Mouse (Mus musculus) heart, postnatal 0 days (tissue): ENCODE results near the gene Xylt1. TPM values are rescaled to one million over a fixed set of nuclear protein-coding genes. Genes with fewer than 3 reads are reported as not detected.

ENCODE experiments used
- ATAC-seq: fragments of 200-750 bp; cut with Nextera tagmentation; 2 replicates; pipeline ENCODE4 v1.8.0; 2017; ENCODE audit warnings: low read depth, moderate number of reproducible peaks, moderate library complexity; ENCODE audit not compliant: insufficient read depth
- DNase-seq: peaks from one replicate; pipeline ENCODE4 v3.0.0-alpha.2; 2016; ENCODE audit warnings: low spot score
- H3K27ac ChIP-seq: fragments of 300-500 bp; sonication (generic); 2 replicates; pipeline ENCODE4 v1.5.1; 2014; ENCODE audit warnings: low read depth, mild to moderate bottlenecking
- H3K27me3 ChIP-seq: fragments of 300-500 bp; sonication (generic); 2 replicates; pipeline ENCODE4 v1.6.1; 2014; ENCODE audit warnings: low read length, mixed read lengths; ENCODE audit not compliant: control insufficient read depth, insufficient read depth
- H3K36me3 ChIP-seq: fragments of 300-500 bp; sonication (generic); replicated peaks from 2 replicates; pipeline ENCODE4 v1.6.1; 2014; ENCODE audit warnings: low read length, mixed read lengths; ENCODE audit not compliant: control insufficient read depth, insufficient read depth
- H3K4me1 ChIP-seq: fragments of 300-500 bp; sonication (generic); 2 replicates; pipeline ENCODE4 v1.6.1; 2014; ENCODE audit warnings: antibody characterized with exemption; ENCODE audit not compliant: control insufficient read depth, insufficient read depth
- H3K4me2 ChIP-seq: fragments of 300-500 bp; sonication (generic); 2 replicates; pipeline ENCODE4 v1.6.1; 2014; ENCODE audit warnings: low read depth, mild to moderate bottlenecking, low read length, moderate library complexity
- H3K4me3 ChIP-seq: fragments of 300-500 bp; sonication (generic); 2 replicates; pipeline ENCODE4 v1.5.1; 2014; ENCODE audit warnings: low read depth, low read length
- H3K9ac ChIP-seq: fragments of 300-500 bp; sonication (generic); replicated peaks from 2 replicates; pipeline ENCODE4 v1.6.1; 2014; ENCODE audit warnings: low read depth, low read length, mixed read lengths
- H3K9me3 ChIP-seq: fragments of 300-500 bp; sonication (generic); replicated peaks from 2 replicates; pipeline ENCODE4 v1.6.1; 2016; ENCODE audit warnings: low read length; ENCODE audit not compliant: control insufficient read depth
- CTCF ChIP-seq: IDR thresholded peaks from 2 replicates; pipeline ENCODE4 v1.5.1; 2016; ENCODE audit warnings: antibody characterized with exemption, control low read depth, low read depth
- EP300 ChIP-seq: IDR thresholded peaks from 2 replicates; pipeline ENCODE4 v1.6.1; 2016; ENCODE audit warnings: antibody characterized with exemption, low read depth
- WGBS: fragments of 180-500 bp; shearing (Covaris S2); extraction: QIAGEN DNeasy Blood & Tissue Kit; methylation state at CpG from one replicate; pipeline ENCODE4 v1.1.7; 2014; 5-methylcytosine and 5-hydroxymethylcytosine counted together
- polyA plus RNA-seq: library from polyadenylated mRNA; unstranded; fragments of >200 nt; fragmentation: Nextera tagmentation; extraction: Ambion mirVana; gene quantifications from 2 replicates; pipeline ENCODE4 v1.2.1, GENCODE M21; 2015
- total RNA-seq: library from RNA; depleted of rRNA; stranded (reverse); fragments of >200 nt; gene quantifications from 2 replicates; pipeline ENCODE4 v1.2.3, GENCODE M21; 2014; ENCODE audit warnings: low replicate concordance; rRNA removed

The Xylt1 gene
- total RNA-seq (1.7 and 8.9 TPM in 2 replicates), polyA plus RNA-seq (0.36 and 0.40 TPM in 2 replicates)

- Histone ChIP-seq H3K9ac (peak within 1 kb of the TSS; percentile 66), H3K27me3 (peaks cover 15% of the 10 kb centered on the region), H3K9me3 (no peaks in the 10 kb centered on the region), H3K4me1 (no peaks in the 10 kb centered on the region), H3K4me2 (peak within 1 kb of the TSS; percentile 95), H3K4me3 (peak within 1 kb of the TSS; percentile 90), H3K36me3 (no peaks in the 10 kb centered on the region), H3K27ac (peak within 1 kb of the TSS; percentile 61)
- under 1% methylated on average over 46 of the region's 69 CpGs for WGBS
- DNase-seq (peak; percentile 58), ATAC-seq (peak; percentile 80)
- no peak for TF ChIP-seq CTCF
- TF ChIP-seq EP300: no peak
These were observed at the start of gene Xylt1 for GRCm38 (mm10) chr7:117380418-117381187. Gene Xylt1 (plus strand): TSS chr7:117380979.

GRCm38 (mm10) chr7:117333936-117334335, 46.8 kb upstream of the Xylt1 start:
- WGBS: 74% methylated on average over 5 of the region's 5 CpGs
- H3K9ac ChIP-seq: no peak overlapping the region
- ATAC-seq: no peak
- no peaks in the 10 kb centered on the region for H3K36me3 ChIP-seq
- no peak overlapping the region for H3K27ac ChIP-seq
- H3K4me1 ChIP-seq: no peaks in the 10 kb centered on the region
- TF ChIP-seq CTCF (no peak), EP300 (no peak)
- H3K27me3 ChIP-seq: no peaks in the 10 kb centered on the region
- H3K4me3 ChIP-seq: no peak overlapping the region
- H3K4me2 ChIP-seq: no peak overlapping the region
- DNase-seq: no peak
- no peaks in the 10 kb centered on the region for H3K9me3 ChIP-seq

GRCm38 (mm10) chr7:117356316-117356715, 24.5 kb upstream of the Xylt1 start:
- Histone ChIP-seq H3K9ac (no peak overlapping the region), H3K27ac (no peak overlapping the region), H3K27me3 (no peaks in the 10 kb centered on the region), H3K4me2 (no peak overlapping the region), H3K9me3 (no peaks in the 10 kb centered on the region), H3K4me1 (peaks cover 8% of the 10 kb centered on the region), H3K4me3 (no peak overlapping the region), H3K36me3 (no peaks in the 10 kb centered on the region)
- TF ChIP-seq EP300: no peak
- no peak for TF ChIP-seq CTCF
- DNase-seq (no peak), ATAC-seq (no peak)
- WGBS: 79% methylated on average over 2 of the region's 2 CpGs

GRCm38 (mm10) chr7:117357425-117358194, 23.2 kb upstream of the Xylt1 start:
- no peaks in the 10 kb centered on the region for H3K36me3 ChIP-seq
- H3K9ac ChIP-seq: no peak overlapping the region
- H3K27ac ChIP-seq: no peak overlapping the region
- ATAC-seq (no peak), DNase-seq (no peak)
- whole genome bisulfite sequencing: 32% methylated on average over 6 of the region's 6 CpGs
- no peaks in the 10 kb centered on the region for H3K9me3 ChIP-seq
- TF ChIP-seq EP300: no peak
- no peak for TF ChIP-seq CTCF
- no peak overlapping the region for H3K4me3 ChIP-seq
- H3K4me2 ChIP-seq: no peak overlapping the region
- H3K4me1 ChIP-seq: peaks cover 8% of the 10 kb centered on the region
- no peaks in the 10 kb centered on the region for H3K27me3 ChIP-seq

- no peaks in the 10 kb centered on the region for H3K9me3 ChIP-seq
- H3K27ac ChIP-seq: no peak overlapping the region
- DNase-seq: no peak
- WGBS: 70% methylated on average over 2 of the region's 2 CpGs
- H3K9ac ChIP-seq: no peak overlapping the region
- H3K36me3 ChIP-seq: no peaks in the 10 kb centered on the region
- no peak overlapping the region for H3K4me3 ChIP-seq
- H3K4me2 ChIP-seq: no peak overlapping the region
- TF ChIP-seq CTCF (no peak), EP300 (no peak)
- no peaks in the 10 kb centered on the region for H3K27me3 ChIP-seq
- peaks cover 8% of the 10 kb centered on the region for H3K4me1 ChIP-seq
- no peak for ATAC-seq
These were observed 19.5 kb upstream of the Xylt1 start for GRCm38 (mm10) chr7:117361281-117361680.
